Mouse (Mus musculus) R1 (cell line): ENCODE data around the gene B3gntl1.
"Not testable (repeated sequence)": the region's sequence is repeated elsewhere in the genome, so short reads cannot be mapped to it uniquely, and the experiment has no call there.

ENCODE experiments used
- DNase-seq: peaks from one replicate; pipeline ENCODE4 v3.0.0-alpha.2; 2018; ENCODE audit warnings: low read depth, low spot score

Gene B3gntl1

GRCm38 (mm10) chr11:121685491-121686001, 12.6 kb upstream of the B3gntl1 start:
- DNase-seq = no peak

GRCm38 (mm10) chr11:121683243-121683642, 10.3 kb upstream of the B3gntl1 start:
- no peak for DNase-seq

- DNase-seq = peak; percentile 47
Measured at GRCm38 (mm10) chr11:121680750-121681149, 7.8 kb upstream of the B3gntl1 start.

GRCm38 (mm10) chr11:121679581-121679980, 6.6 kb upstream of the B3gntl1 start:
- DNase-seq = no peak

- DNase-seq = no peak
Measured at GRCm38 (mm10) chr11:121676836-121677235, 3.9 kb upstream of the B3gntl1 start.

- DNase-seq = no peak
Measured at GRCm38 (mm10) chr11:121673629-121674028, 676 bp upstream of the B3gntl1 start.

GRCm38 (mm10) chr11:121672312-121672989, 502 bp downstream of the B3gntl1 start:
- DNase-seq = no peak

- DNase-seq = no peak
Measured at GRCm38 (mm10) chr11:121670926-121671325, 2.0 kb downstream of the B3gntl1 start.

GRCm38 (mm10) chr11:121668776-121669175, 4.2 kb downstream of the B3gntl1 start:
- no peak for DNase-seq

- DNase-seq = no peak
Measured at GRCm38 (mm10) chr11:121667541-121667940, 5.4 kb downstream of the B3gntl1 start.

GRCm38 (mm10) chr11:121661116-121661515, 11.8 kb downstream of the B3gntl1 start:
- DNase-seq = no peak

- not testable (repeated sequence) for DNase-seq
Measured at GRCm38 (mm10) chr11:121660604-121661003, 12.3 kb downstream of the B3gntl1 start.

GRCm38 (mm10) chr11:121658151-121658550, 14.8 kb downstream of the B3gntl1 start:
- no peak for DNase-seq

- no peak for DNase-seq
Measured at GRCm38 (mm10) chr11:121655807-121656511, 17.0 kb downstream of the B3gntl1 start.

- DNase-seq = no peak
Measured at GRCm38 (mm10) chr11:121655166-121655806, 17.7 kb downstream of the B3gntl1 start.

GRCm38 (mm10) chr11:121654406-121654945, 18.5 kb downstream of the B3gntl1 start:
- no peak for DNase-seq

- no peak for DNase-seq
Measured at GRCm38 (mm10) chr11:121653631-121654030, 19.3 kb downstream of the B3gntl1 start.

- peak; percentile 84 for DNase-seq
Measured at GRCm38 (mm10) chr11:121652547-121653305, 20.2 kb downstream of the B3gntl1 start.

- DNase-seq = no peak
Measured at GRCm38 (mm10) chr11:121651983-121652382, 21.0 kb downstream of the B3gntl1 start.

- no peak for DNase-seq
Measured at GRCm38 (mm10) chr11:121651556-121651955, 21.4 kb downstream of the B3gntl1 start.

GRCm38 (mm10) chr11:121650668-121651067, 22.3 kb downstream of the B3gntl1 start:
- no peak for DNase-seq
